Mouse (Mus musculus): Measurements from ENCODE around the gene Sorbs2. TPM values are rescaled to one million over a fixed set of nuclear protein-coding genes. Genes with fewer than 3 reads are reported as not detected.

Sorbs2 gene
- polyA plus RNA-seq, 1 experiment from 2014 or later = 23.9 TPM

- Histone ChIP-seq H3K4me3 (ENCODE audit: low read length) (no peak overlapping the region), H3K9ac (ENCODE audit: low read length) (no peak overlapping the region), H3K27me3 (ENCODE audit: control insufficient read depth, insufficient read depth, low read depth, low read length) (no peaks in the 10 kb centered on the region), H3K27ac (ENCODE audit: low read length) (no peak overlapping the region), H3K9me3 (ENCODE audit: control insufficient read depth, low read length) (no peaks in the 10 kb centered on the region), H3K4me2 (ENCODE audit: low read depth, low read length) (no peak overlapping the region), H3K36me3 (ENCODE audit: control insufficient read depth, insufficient read depth, low read length) (no peaks in the 10 kb centered on the region), H3K4me1 (replicated peaks; ENCODE audit: control insufficient read depth, insufficient read depth, low read length) (no peaks in the 10 kb centered on the region)
- no peak for ATAC-seq (ENCODE audit: low read depth)
- WGBS = 94% methylated on average over 9 of the region's 9 CpGs
Measured at GRCm38 (mm10) chr8:45587011-45587410, 79.4 kb downstream of the Sorbs2 start.

GRCm38 (mm10) chr8:45591888-45592287 lies 84.3 kb downstream of the Sorbs2 start:
- Histone ChIP-seq H3K27me3 (ENCODE audit: control insufficient read depth, insufficient read depth, low read depth, low read length) (no peaks in the 10 kb centered on the region), H3K36me3 (ENCODE audit: control insufficient read depth, insufficient read depth, low read length) (no peaks in the 10 kb centered on the region), H3K9me3 (ENCODE audit: control insufficient read depth, low read length) (no peaks in the 10 kb centered on the region), H3K4me2 (ENCODE audit: low read depth, low read length) (no peak overlapping the region), H3K27ac (ENCODE audit: low read length) (0 out of 2 replicates have a peak overlapping the region, but pooled peaks have one; percentile 30), H3K4me1 (replicated peaks; ENCODE audit: control insufficient read depth, insufficient read depth, low read length) (no peaks in the 10 kb centered on the region; the same call in 1 of the 2 replicates), H3K4me3 (ENCODE audit: low read length) (no peak overlapping the region), H3K9ac (ENCODE audit: low read length) (no peak overlapping the region)
- 57% methylated on average over 4 of the region's 4 CpGs for WGBS
- no peak for ATAC-seq (ENCODE audit: low read depth)

GRCm38 (mm10) chr8:45593711-45594110 lies 86.1 kb downstream of the Sorbs2 start:
- H3K9ac ChIP-seq (ENCODE audit: low read length) = no peak overlapping the region
- no peaks in the 10 kb centered on the region for H3K27me3 ChIP-seq (ENCODE audit: control insufficient read depth, insufficient read depth, low read depth, low read length)
- 72% methylated on average over 5 of the region's 5 CpGs for WGBS
- no peak overlapping the region for H3K4me3 ChIP-seq (ENCODE audit: low read length)
- no peaks in the 10 kb centered on the region for H3K36me3 ChIP-seq (ENCODE audit: control insufficient read depth, insufficient read depth, low read length)
- H3K4me1 ChIP-seq (replicated peaks; ENCODE audit: control insufficient read depth, insufficient read depth, low read length) = no peaks in the 10 kb centered on the region; the same call in 1 of the 2 replicates
- no peaks in the 10 kb centered on the region for H3K9me3 ChIP-seq (ENCODE audit: control insufficient read depth, low read length)
- no peak for ATAC-seq (ENCODE audit: low read depth)
- H3K4me2 ChIP-seq (ENCODE audit: low read depth, low read length) = no peak overlapping the region
- H3K27ac ChIP-seq (ENCODE audit: low read length) = no peak overlapping the region

GRCm38 (mm10) chr8:45595983-45596382 lies 88.4 kb downstream of the Sorbs2 start:
- Histone ChIP-seq H3K9ac (ENCODE audit: low read length) (no peak overlapping the region), H3K4me2 (ENCODE audit: low read depth, low read length) (no peak overlapping the region), H3K36me3 (ENCODE audit: control insufficient read depth, insufficient read depth, low read length) (no peaks in the 10 kb centered on the region), H3K9me3 (ENCODE audit: control insufficient read depth, low read length) (no peaks in the 10 kb centered on the region), H3K4me3 (ENCODE audit: low read length) (no peak overlapping the region), H3K4me1 (replicated peaks; ENCODE audit: control insufficient read depth, insufficient read depth, low read length) (no peaks in the 10 kb centered on the region; the same call in 1 of the 2 replicates), H3K27me3 (ENCODE audit: control insufficient read depth, insufficient read depth, low read depth, low read length) (no peaks in the 10 kb centered on the region), H3K27ac (ENCODE audit: low read length) (no peak overlapping the region)
- WGBS = 42% methylated on average over 1 of the region's 1 CpGs
- ATAC-seq (ENCODE audit: low read depth) = peak; percentile 56; the same call in 1 of the 2 replicates

- H3K4me1 ChIP-seq (replicated peaks; ENCODE audit: control insufficient read depth, insufficient read depth, low read length) = no peaks in the 10 kb centered on the region; the same call in 1 of the 2 replicates
- H3K4me2 ChIP-seq (ENCODE audit: low read depth, low read length) = no peak overlapping the region
- no peak overlapping the region for H3K27ac ChIP-seq (ENCODE audit: low read length)
- H3K36me3 ChIP-seq (ENCODE audit: control insufficient read depth, insufficient read depth, low read length) = no peaks in the 10 kb centered on the region
- H3K9me3 ChIP-seq (ENCODE audit: control insufficient read depth, low read length) = no peaks in the 10 kb centered on the region
- no peaks in the 10 kb centered on the region for H3K27me3 ChIP-seq (ENCODE audit: control insufficient read depth, insufficient read depth, low read depth, low read length)
- no peak for ATAC-seq (ENCODE audit: low read depth)
- no peak overlapping the region for H3K9ac ChIP-seq (ENCODE audit: low read length)
- H3K4me3 ChIP-seq (ENCODE audit: low read length) = no peak overlapping the region
- whole genome bisulfite sequencing = 74% methylated on average over 2 of the region's 2 CpGs
Measured at GRCm38 (mm10) chr8:45596591-45596990, 89.0 kb downstream of the Sorbs2 start.

- WGBS = 77% methylated on average over 7 of the region's 7 CpGs
- H3K27me3 ChIP-seq (ENCODE audit: control insufficient read depth, insufficient read depth, low read depth, low read length) = no peaks in the 10 kb centered on the region
- no peak overlapping the region for H3K4me3 ChIP-seq (ENCODE audit: low read length)
- H3K4me2 ChIP-seq (ENCODE audit: low read depth, low read length) = no peak overlapping the region
- ATAC-seq (ENCODE audit: low read depth) = no peak
- H3K9me3 ChIP-seq (ENCODE audit: control insufficient read depth, low read length) = no peaks in the 10 kb centered on the region
- no peaks in the 10 kb centered on the region for H3K36me3 ChIP-seq (ENCODE audit: control insufficient read depth, insufficient read depth, low read length)
- H3K9ac ChIP-seq (ENCODE audit: low read length) = no peak overlapping the region
- H3K27ac ChIP-seq (ENCODE audit: low read length) = no peak overlapping the region
- H3K4me1 ChIP-seq (replicated peaks; ENCODE audit: control insufficient read depth, insufficient read depth, low read length) = peaks cover 6% of the 10 kb centered on the region; the same call in 1 of the 2 replicates
Measured at GRCm38 (mm10) chr8:45597631-45598420, 90.2 kb downstream of the Sorbs2 start.

GRCm38 (mm10) chr8:45598883-45599282 lies 91.3 kb downstream of the Sorbs2 start:
- no peaks in the 10 kb centered on the region for H3K36me3 ChIP-seq (ENCODE audit: control insufficient read depth, insufficient read depth, low read length)
- H3K4me3 ChIP-seq (ENCODE audit: low read length) = no peak overlapping the region
- no peak overlapping the region for H3K27ac ChIP-seq (ENCODE audit: low read length)
- H3K9me3 ChIP-seq (ENCODE audit: control insufficient read depth, low read length) = no peaks in the 10 kb centered on the region
- 78% methylated on average over 2 of the region's 2 CpGs for WGBS
- H3K4me2 ChIP-seq (ENCODE audit: low read depth, low read length) = no peak overlapping the region
- H3K4me1 ChIP-seq (replicated peaks; ENCODE audit: control insufficient read depth, insufficient read depth, low read length) = peaks cover 6% of the 10 kb centered on the region; the same call in 1 of the 2 replicates
- H3K27me3 ChIP-seq (ENCODE audit: control insufficient read depth, insufficient read depth, low read depth, low read length) = no peaks in the 10 kb centered on the region
- no peak overlapping the region for H3K9ac ChIP-seq (ENCODE audit: low read length)
- no peak for ATAC-seq (ENCODE audit: low read depth)

- no peak overlapping the region for H3K27ac ChIP-seq (ENCODE audit: low read length)
- WGBS = 62% methylated on average over 4 of the region's 4 CpGs
- H3K4me2 ChIP-seq (ENCODE audit: low read depth, low read length) = no peak overlapping the region
- no peaks in the 10 kb centered on the region for H3K36me3 ChIP-seq (ENCODE audit: control insufficient read depth, insufficient read depth, low read length)
- no peaks in the 10 kb centered on the region for H3K9me3 ChIP-seq (ENCODE audit: control insufficient read depth, low read length)
- H3K27me3 ChIP-seq (ENCODE audit: control insufficient read depth, insufficient read depth, low read depth, low read length) = no peaks in the 10 kb centered on the region
- H3K4me3 ChIP-seq (ENCODE audit: low read length) = no peak overlapping the region
- peaks cover 6% of the 10 kb centered on the region; the same call in 1 of the 2 replicates for H3K4me1 ChIP-seq (replicated peaks; ENCODE audit: control insufficient read depth, insufficient read depth, low read length)
- no peak overlapping the region for H3K9ac ChIP-seq (ENCODE audit: low read length)
- ATAC-seq (ENCODE audit: low read depth) = peak; percentile 38; the same call in 1 of the 2 replicates
Measured at GRCm38 (mm10) chr8:45602019-45602418, 94.4 kb downstream of the Sorbs2 start.

- Histone ChIP-seq H3K4me1 (replicated peaks; ENCODE audit: control insufficient read depth, insufficient read depth, low read length) (peaks cover 8% of the 10 kb centered on the region), H3K36me3 (ENCODE audit: control insufficient read depth, insufficient read depth, low read length) (no peaks in the 10 kb centered on the region), H3K4me3 (ENCODE audit: low read length) (no peak overlapping the region), H3K27ac (ENCODE audit: low read length) (no peak overlapping the region), H3K9ac (ENCODE audit: low read length) (no peak overlapping the region), H3K27me3 (ENCODE audit: control insufficient read depth, insufficient read depth, low read depth, low read length) (no peaks in the 10 kb centered on the region), H3K4me2 (ENCODE audit: low read depth, low read length) (no peak overlapping the region), H3K9me3 (ENCODE audit: control insufficient read depth, low read length) (no peaks in the 10 kb centered on the region)
- 74% methylated on average over 1 of the region's 1 CpGs for WGBS
- no peak for ATAC-seq (ENCODE audit: low read depth)
Measured at GRCm38 (mm10) chr8:45605419-45605818, 97.8 kb downstream of the Sorbs2 start.

Measured in lung, embryonic 16.5 days (tissue).